Mouse (Mus musculus) erythroblast, embryonic 14.5 days (primary cell): Measurements from ENCODE around the gene Safb2.

Experiments
- GATA1 ChIP-seq: IDR thresholded peaks from 2 replicates; pipeline ENCODE4 v1.6.1; 2012; ENCODE audit warnings: low read length, inconsistent platforms, mixed read lengths
- TAL1 ChIP-seq: IDR thresholded peaks from 3 replicates; pipeline ENCODE4 v1.6.1; 2012; ENCODE audit warnings: low read length, inconsistent platforms, mixed read lengths

DNA sequence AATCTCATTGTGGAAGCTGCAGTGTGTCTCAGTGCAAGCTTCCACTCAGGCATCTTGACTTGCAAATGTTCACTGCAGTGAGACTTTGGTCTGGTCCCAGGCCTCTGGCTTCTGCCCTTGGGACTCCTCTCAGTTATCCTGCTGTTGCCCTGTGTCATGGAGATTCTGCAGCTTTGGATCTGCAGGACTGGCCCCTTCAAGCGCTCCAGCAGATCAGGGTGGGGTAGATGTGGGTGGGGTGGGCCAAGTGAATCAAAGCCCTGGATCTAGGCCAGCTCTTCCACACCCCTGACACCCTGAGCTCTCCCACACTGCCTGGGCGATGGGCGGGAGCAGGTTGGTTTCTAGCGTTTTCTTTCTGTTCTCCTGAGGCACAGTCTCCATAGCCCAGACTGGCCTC, 47.4 kb upstream of the Safb2 start:
- TF ChIP-seq TAL1 (no peak), GATA1 (no peak)
